Mouse (Mus musculus): ENCODE results near the gene Ctnna2. TPM values are rescaled to one million over a fixed set of nuclear protein-coding genes. Genes with fewer than 3 reads are reported as not detected.

Gene Ctnna2
- total and polyA plus RNA-seq, 2 experiments: not detected

- Histone ChIP-seq H3K27ac (replicated peaks; ENCODE audit: insufficient read depth, low read depth, low read length) (no peak overlapping the region), H3K36me3 (ENCODE audit: control insufficient read depth, insufficient read depth, low read length) (no peaks in the 10 kb centered on the region), H3K4me1 (ENCODE audit: control insufficient read depth, insufficient read depth, low read length) (no peaks in the 10 kb centered on the region), H3K9ac (ENCODE audit: low read depth, low read length) (no peak overlapping the region), H3K27me3 (ENCODE audit: control insufficient read depth, insufficient read depth, low read length) (no peaks in the 10 kb centered on the region), H3K79me2 (ENCODE audit: control insufficient read depth, insufficient read depth, low read length) (no peaks in the 10 kb centered on the region), H3K4me3 (ENCODE audit: insufficient read depth, low read depth, low read length) (no peak overlapping the region)
- WGBS: 73% methylated on average over 4 of the region's 4 CpGs
- TF ChIP-seq POLR2A (IDR thresholded peaks at IDR 0.05; ENCODE audit: extremely low read depth, insufficient read depth, low read length): no peak
- no peak for TF ChIP-seq CTCF (IDR thresholded peaks at IDR 0.05; ENCODE audit: low read depth, low read length)
- DNase-seq (ENCODE audit: extremely low read depth, low read depth, low spot score): no peak
Measured at GRCm38 (mm10) chr6:77220776-77221175, 758.7 kb downstream of the Ctnna2 start.

- H3K4me1 ChIP-seq (ENCODE audit: control insufficient read depth, insufficient read depth, low read length): no peaks in the 10 kb centered on the region
- no peak overlapping the region for H3K9ac ChIP-seq (ENCODE audit: low read depth, low read length)
- H3K4me3 ChIP-seq (ENCODE audit: insufficient read depth, low read depth, low read length): no peak overlapping the region
- H3K27ac ChIP-seq (replicated peaks; ENCODE audit: insufficient read depth, low read depth, low read length): no peak overlapping the region
- H3K36me3 ChIP-seq (ENCODE audit: control insufficient read depth, insufficient read depth, low read length): no peaks in the 10 kb centered on the region
- TF ChIP-seq CTCF (IDR thresholded peaks at IDR 0.05; ENCODE audit: low read depth, low read length) (no peak), POLR2A (IDR thresholded peaks at IDR 0.05; ENCODE audit: extremely low read depth, insufficient read depth, low read length) (no peak)
- peak; percentile 3 for DNase-seq (ENCODE audit: extremely low read depth, low read depth, low spot score)
- H3K27me3 ChIP-seq (ENCODE audit: control insufficient read depth, insufficient read depth, low read length): no peaks in the 10 kb centered on the region
- no peaks in the 10 kb centered on the region for H3K79me2 ChIP-seq (ENCODE audit: control insufficient read depth, insufficient read depth, low read length)
Measured at GRCm38 (mm10) chr6:77218875-77219274, 760.6 kb downstream of the Ctnna2 start.

- DNase-seq (ENCODE audit: extremely low read depth, low read depth, low spot score): no peak
- H3K9ac ChIP-seq (ENCODE audit: low read depth, low read length): no peak overlapping the region
- H3K36me3 ChIP-seq (ENCODE audit: control insufficient read depth, insufficient read depth, low read length): no peaks in the 10 kb centered on the region
- no peaks in the 10 kb centered on the region for H3K79me2 ChIP-seq (ENCODE audit: control insufficient read depth, insufficient read depth, low read length)
- H3K27me3 ChIP-seq (ENCODE audit: control insufficient read depth, insufficient read depth, low read length): no peaks in the 10 kb centered on the region
- TF ChIP-seq CTCF (IDR thresholded peaks at IDR 0.05; ENCODE audit: low read depth, low read length) (no peak), POLR2A (IDR thresholded peaks at IDR 0.05; ENCODE audit: extremely low read depth, insufficient read depth, low read length) (no peak)
- H3K27ac ChIP-seq (replicated peaks; ENCODE audit: insufficient read depth, low read depth, low read length): no peak overlapping the region
- H3K4me3 ChIP-seq (ENCODE audit: insufficient read depth, low read depth, low read length): no peak overlapping the region
- 73% methylated on average over 4 of the region's 4 CpGs for WGBS
- H3K4me1 ChIP-seq (ENCODE audit: control insufficient read depth, insufficient read depth, low read length): no peaks in the 10 kb centered on the region
Measured at GRCm38 (mm10) chr6:77215322-77215721, 764.2 kb downstream of the Ctnna2 start.

GRCm38 (mm10) chr6:77213757-77214409 is 765.6 kb downstream of the Ctnna2 start:
- no peaks in the 10 kb centered on the region for H3K79me2 ChIP-seq (ENCODE audit: control insufficient read depth, insufficient read depth, low read length)
- H3K27ac ChIP-seq (replicated peaks; ENCODE audit: insufficient read depth, low read depth, low read length): no peak overlapping the region
- WGBS: 23% methylated on average over 3 of the region's 3 CpGs
- H3K36me3 ChIP-seq (ENCODE audit: control insufficient read depth, insufficient read depth, low read length): no peaks in the 10 kb centered on the region
- no peak overlapping the region for H3K9ac ChIP-seq (ENCODE audit: low read depth, low read length)
- TF ChIP-seq POLR2A (IDR thresholded peaks at IDR 0.05; ENCODE audit: extremely low read depth, insufficient read depth, low read length): no peak
- TF ChIP-seq CTCF (IDR thresholded peaks at IDR 0.05; ENCODE audit: low read depth, low read length): no peak
- H3K4me3 ChIP-seq (ENCODE audit: insufficient read depth, low read depth, low read length): no peak overlapping the region
- DNase-seq (ENCODE audit: extremely low read depth, low read depth, low spot score): no peak
- no peaks in the 10 kb centered on the region for H3K4me1 ChIP-seq (ENCODE audit: control insufficient read depth, insufficient read depth, low read length)
- H3K27me3 ChIP-seq (ENCODE audit: control insufficient read depth, insufficient read depth, low read length): no peaks in the 10 kb centered on the region

- 79% methylated on average over 3 of the region's 3 CpGs for WGBS
Measured at GRCm38 (mm10) chr6:77209929-77210328, 769.6 kb downstream of the Ctnna2 start.

GRCm38 (mm10) chr6:77209183-77209582 is 770.3 kb downstream of the Ctnna2 start:
- no peak overlapping the region for H3K4me3 ChIP-seq (ENCODE audit: insufficient read depth, low read depth, low read length)
- no peaks in the 10 kb centered on the region for H3K79me2 ChIP-seq (ENCODE audit: control insufficient read depth, insufficient read depth, low read length)
- DNase-seq (ENCODE audit: extremely low read depth, low read depth, low spot score): no peak
- TF ChIP-seq CTCF (IDR thresholded peaks at IDR 0.05; ENCODE audit: low read depth, low read length) (no peak), POLR2A (IDR thresholded peaks at IDR 0.05; ENCODE audit: extremely low read depth, insufficient read depth, low read length) (no peak)
- no peak overlapping the region for H3K27ac ChIP-seq (replicated peaks; ENCODE audit: insufficient read depth, low read depth, low read length)
- H3K9ac ChIP-seq (ENCODE audit: low read depth, low read length): no peak overlapping the region
- H3K36me3 ChIP-seq (ENCODE audit: control insufficient read depth, insufficient read depth, low read length): no peaks in the 10 kb centered on the region
- no peaks in the 10 kb centered on the region for H3K4me1 ChIP-seq (ENCODE audit: control insufficient read depth, insufficient read depth, low read length)
- no peaks in the 10 kb centered on the region for H3K27me3 ChIP-seq (ENCODE audit: control insufficient read depth, insufficient read depth, low read length)
- WGBS: 84% methylated on average over 1 of the region's 1 CpGs

More at GRCm38 (mm10) chr6:77209929-77210328, 769.6 kb downstream of the Ctnna2 start:
- Histone ChIP-seq H3K36me3 (ENCODE audit: control insufficient read depth, insufficient read depth, low read length) (no peaks in the 10 kb centered on the region), H3K9ac (ENCODE audit: low read depth, low read length) (no peak overlapping the region), H3K4me3 (ENCODE audit: insufficient read depth, low read depth, low read length) (no peak overlapping the region), H3K79me2 (ENCODE audit: control insufficient read depth, insufficient read depth, low read length) (no peaks in the 10 kb centered on the region), H3K27ac (replicated peaks; ENCODE audit: insufficient read depth, low read depth, low read length) (no peak overlapping the region), H3K27me3 (ENCODE audit: control insufficient read depth, insufficient read depth, low read length) (no peaks in the 10 kb centered on the region), H3K4me1 (ENCODE audit: control insufficient read depth, insufficient read depth, low read length) (no peaks in the 10 kb centered on the region)
- no peak for DNase-seq (ENCODE audit: extremely low read depth, low read depth, low spot score)
- TF ChIP-seq CTCF (IDR thresholded peaks at IDR 0.05; ENCODE audit: low read depth, low read length): no peak
- TF ChIP-seq POLR2A (IDR thresholded peaks at IDR 0.05; ENCODE audit: extremely low read depth, insufficient read depth, low read length): no peak
